20 mouse cellular contexts compared by ENCODE assay signal in genomic region chr8:106605657-106606056, GRCm38 (mm10). TPM values are rescaled to one million over a fixed set of nuclear protein-coding genes. Genes with fewer than 3 reads are reported as not detected.
DNase-seq lines count a peak whose midpoint lies in the region; ATAC-seq and TF ChIP-seq lines count a peak whose summit lies in the region.
"Had no signal": no experiment of that assay in that cellular context is flagged by ENCODE, and none has a peak within 500 bp of the region (broad histone marks: within the 10 kb centered on the region; RNA-seq: fewer than 3 reads in every experiment).

No protein-coding gene starts in this region.

- peak overlapping the region; percentile 28; the same call in 1 of the 2 replicates for H3K4me2 ChIP-seq in kidney, embryonic 16.5 days (replicated peaks; ENCODE audit: low read depth, low read length)
- H3K4me2 ChIP-seq in lung, postnatal 0 days (replicated peaks; ENCODE audit: low read depth, low read length): peak overlapping the region; percentile 59
- H3K4me2 ChIP-seq in intestine, postnatal 0 days (replicated peaks; ENCODE audit: low read depth): peak overlapping the region; percentile 65
- H3K4me2 ChIP-seq in stomach, postnatal 0 days (replicated peaks; ENCODE audit: low read depth): peak overlapping the region; percentile 38
- no peak overlapping the region for H3K4me2 ChIP-seq in midbrain, embryonic 13.5 days (replicated peaks)
- H3K4me2 ChIP-seq: forebrain, embryonic 12.5 days; heart, embryonic 12.5 days; hindbrain, embryonic 13.5 days; limb, embryonic 12.5 days had no signal

- H3K27ac ChIP-seq in kidney, embryonic 16.5 days (ENCODE audit: low read length): no peak overlapping the region
- no peak overlapping the region for H3K27ac ChIP-seq in lung, postnatal 0 days (ENCODE audit: low read length)
- H3K27ac ChIP-seq in intestine, postnatal 0 days (ENCODE audit: low read depth, low read length): no peak overlapping the region
- peak overlapping the region; percentile 24; the same call in 1 of the 2 replicates for H3K27ac ChIP-seq in stomach, postnatal 0 days (replicated peaks)
- H3K27ac ChIP-seq in midbrain, embryonic 13.5 days: no peak overlapping the region
- H3K27ac ChIP-seq: forebrain, embryonic 12.5 days; hindbrain, embryonic 13.5 days; limb, embryonic 12.5 days had no signal

- H3K4me3 ChIP-seq in kidney, embryonic 16.5 days (ENCODE audit: low read length): 0 out of 2 replicates have a peak overlapping the region, but pooled peaks have one; percentile 12
- H3K4me3 ChIP-seq in lung, postnatal 0 days (ENCODE audit: low read depth, low read length): no peak overlapping the region
- peak overlapping the region; percentile 64 for H3K4me3 ChIP-seq in intestine, postnatal 0 days (ENCODE audit: low read depth, low read length)
- H3K4me3 ChIP-seq in stomach, postnatal 0 days (ENCODE audit: low read depth, low read length): peak overlapping the region; percentile 18
- no peak overlapping the region for H3K4me3 ChIP-seq in midbrain, embryonic 13.5 days (replicated peaks)
- H3K4me3 ChIP-seq: forebrain, embryonic 12.5 days; heart, embryonic 12.5 days; hindbrain, embryonic 13.5 days; limb, embryonic 12.5 days had no signal

- no peaks in the 10 kb centered on the region for H3K36me3 ChIP-seq in kidney, embryonic 16.5 days (ENCODE audit: insufficient read depth, low read length)
- H3K36me3 ChIP-seq in lung, postnatal 0 days (ENCODE audit: insufficient read depth, low read length): no peaks in the 10 kb centered on the region
- H3K36me3 ChIP-seq in intestine, postnatal 0 days (ENCODE audit: control insufficient read depth, insufficient read depth): no peaks in the 10 kb centered on the region
- H3K36me3 ChIP-seq in stomach, postnatal 0 days (ENCODE audit: control insufficient read depth, insufficient read depth, low read length): no peaks in the 10 kb centered on the region
- H3K36me3 ChIP-seq in midbrain, embryonic 13.5 days: no peaks in the 10 kb centered on the region
- H3K36me3 ChIP-seq: forebrain, embryonic 12.5 days; heart, embryonic 12.5 days; hindbrain, embryonic 13.5 days; limb, embryonic 12.5 days had no signal

- TF ChIP-seq EP300 in lung, postnatal 0 days (IDR thresholded peaks at IDR 0.05): no peak
- TF ChIP-seq EP300 in stomach, postnatal 0 days (optimal IDR thresholded peaks at IDR 0.05): no peak

- intact Hi-C loops in heart, postnatal 14 days (cut with DNase I): no loop called here

- H3K4me1 ChIP-seq in kidney, embryonic 16.5 days (ENCODE audit: insufficient read depth, low read length): peaks cover 10% of the 10 kb centered on the region; the same call in 1 of the 2 replicates
- H3K4me1 ChIP-seq in lung, postnatal 0 days (ENCODE audit: insufficient read depth, low read depth, low read length): no peaks in the 10 kb centered on the region
- H3K4me1 ChIP-seq in intestine, postnatal 0 days (replicated peaks; ENCODE audit: control insufficient read depth, insufficient read depth, low read length): peaks cover 5% of the 10 kb centered on the region; the same call in 1 of the 2 replicates
- H3K4me1 ChIP-seq in stomach, postnatal 0 days (replicated peaks; ENCODE audit: control insufficient read depth, insufficient read depth): no peaks in the 10 kb centered on the region
- peaks cover 15% of the 10 kb centered on the region for H3K4me1 ChIP-seq in midbrain, embryonic 13.5 days (replicated peaks)

- no peak overlapping the region for H3K9ac ChIP-seq in kidney, embryonic 16.5 days (replicated peaks; ENCODE audit: low read length)
- H3K9ac ChIP-seq in lung, postnatal 0 days (replicated peaks; ENCODE audit: low read depth): no peak overlapping the region
- H3K9ac ChIP-seq in intestine, postnatal 0 days (ENCODE audit: low read depth, low read length): no peak overlapping the region
- no peak overlapping the region for H3K9ac ChIP-seq in stomach, postnatal 0 days (ENCODE audit: low read length)
- no peak overlapping the region for H3K9ac ChIP-seq in midbrain, embryonic 13.5 days (replicated peaks)
- H3K9ac ChIP-seq: forebrain, embryonic 12.5 days; heart, embryonic 12.5 days; hindbrain, embryonic 13.5 days; limb, embryonic 12.5 days had no signal

- no peak for DNase-seq in kidney, postnatal 4 days
- no peak for DNase-seq in lung, postnatal 0 days (ENCODE audit: low spot score)
- DNase-seq in lung, postnatal 10 days: no peak
- DNase-seq in stomach, postnatal 0 days (ENCODE audit: low spot score): no peak
- DNase-seq in heart, postnatal 14 days: no peak
- DNase-seq: adrenal gland, adult 2 months; cerebellum, adult 9-11 months; kidney, postnatal 14 days; layer of hippocampus, adult 9-11 months; right cerebral cortex, postnatal 25 days; thymus, postnatal 14 days had no signal

- no peak for TF ChIP-seq CTCF in lung, postnatal 0 days (IDR thresholded peaks at IDR 0.05)
- no peak for TF ChIP-seq CTCF in intestine, postnatal 0 days (IDR thresholded peaks at IDR 0.05; ENCODE audit: low read depth)
- no peak for TF ChIP-seq CTCF in stomach, postnatal 0 days (IDR thresholded peaks at IDR 0.05; ENCODE audit: low read depth)

- no peak for ATAC-seq in kidney, embryonic 16.5 days (ENCODE audit: low FRiP score, low TSS enrichment)
- ATAC-seq in lung, postnatal 0 days: no peak
- no peak for ATAC-seq in intestine, postnatal 0 days
- no peak for ATAC-seq in stomach, postnatal 0 days (ENCODE audit: low FRiP score, low TSS enrichment)
- no peak for ATAC-seq in midbrain, embryonic 13.5 days
- ATAC-seq: inflammation-experienced regulatory T-cells, adult 6 months had no signal

- 67% methylated on average over 7 of the region's 7 CpGs for WGBS in kidney, embryonic 16.5 days
- 39% methylated on average over 7 of the region's 7 CpGs for WGBS in lung, postnatal 0 days
- 28% methylated on average over 7 of the region's 7 CpGs for WGBS in intestine, postnatal 0 days
- WGBS in stomach, postnatal 0 days: 39% methylated on average over 7 of the region's 7 CpGs
- 74% methylated on average over 7 of the region's 7 CpGs for WGBS in midbrain, embryonic 13.5 days

- peaks cover 37% of the 10 kb centered on the region for H3K27me3 ChIP-seq in kidney, embryonic 16.5 days (ENCODE audit: insufficient read depth, low read length)
- H3K27me3 ChIP-seq in lung, postnatal 0 days (replicated peaks; ENCODE audit: insufficient read depth, low read length): peaks cover 22% of the 10 kb centered on the region
- 0 out of 2 replicates have a peak, but pooled peaks cover 3% of the 10 kb centered on the region for H3K27me3 ChIP-seq in intestine, postnatal 0 days (replicated peaks; ENCODE audit: control insufficient read depth, insufficient read depth, low read length)
- 0 out of 2 replicates have a peak, but pooled peaks cover 6% of the 10 kb centered on the region for H3K27me3 ChIP-seq in stomach, postnatal 0 days (ENCODE audit: control insufficient read depth, insufficient read depth, low read length)
- H3K27me3 ChIP-seq in midbrain, embryonic 13.5 days: peaks cover 57% of the 10 kb centered on the region
- H3K27me3 ChIP-seq: CH12.LX had no signal

- H3K9me3 ChIP-seq in kidney, embryonic 16.5 days (ENCODE audit: low read length): no peaks in the 10 kb centered on the region
- no peaks in the 10 kb centered on the region for H3K9me3 ChIP-seq in lung, postnatal 0 days (ENCODE audit: low read length)
- H3K9me3 ChIP-seq in intestine, postnatal 0 days (ENCODE audit: control insufficient read depth): no peaks in the 10 kb centered on the region
- H3K9me3 ChIP-seq in stomach, postnatal 0 days (ENCODE audit: control insufficient read depth, low read length): no peaks in the 10 kb centered on the region
- H3K9me3 ChIP-seq in midbrain, embryonic 13.5 days: no peaks in the 10 kb centered on the region
- H3K9me3 ChIP-seq: forebrain, embryonic 12.5 days; heart, embryonic 12.5 days; hindbrain, embryonic 13.5 days; limb, embryonic 12.5 days had no signal

RNA-seq across cellular contexts. Expression of gene Cdh1, which starts 2.5 kb away (rescaled TPM):
- 104 and 108 TPM in 2 replicates for polyA plus RNA-seq in kidney, embryonic 16.5 days (2015; fragmentation: Nextera tagmentation; extraction: Ambion mirVana)
- 88.2 and 106 TPM in 2 replicates for polyA plus RNA-seq in lung, postnatal 0 days (2015; fragmentation: Nextera tagmentation; extraction: Ambion mirVana)
- polyA plus RNA-seq in intestine, postnatal 0 days (2015; fragmentation: Nextera tagmentation; extraction: Ambion mirVana): 82.1 and 88.1 TPM in 2 replicates
- polyA plus RNA-seq in stomach, postnatal 0 days (2015; fragmentation: Nextera tagmentation; extraction: Ambion mirVana): 118 and 131 TPM in 2 replicates
- 3.3 and 4.0 TPM in 2 replicates for polyA plus RNA-seq in midbrain, embryonic 13.5 days (2015; fragmentation: Nextera tagmentation; extraction: Ambion mirVana)
- under 1 TPM; 0.39 to 0.96 TPM for total RNA-seq in heart, postnatal 14 days (2021)

RNA-seq across cellular contexts. Expression of gene Gm10073, which starts 32.4 kb away (rescaled TPM):
- 11.3 and 21.2 TPM in 2 replicates for polyA plus RNA-seq in kidney, embryonic 16.5 days (2015; fragmentation: Nextera tagmentation; extraction: Ambion mirVana)
- polyA plus RNA-seq in lung, postnatal 0 days (2015; fragmentation: Nextera tagmentation; extraction: Ambion mirVana): 8.0 and 9.0 TPM in 2 replicates
- 8.8 and 9.2 TPM in 2 replicates for polyA plus RNA-seq in intestine, postnatal 0 days (2015; fragmentation: Nextera tagmentation; extraction: Ambion mirVana)
- polyA plus RNA-seq in stomach, postnatal 0 days (2015; fragmentation: Nextera tagmentation; extraction: Ambion mirVana): 13.8 and 14.2 TPM in 2 replicates
- 7.6 and 9.2 TPM in 2 replicates for polyA plus RNA-seq in midbrain, embryonic 13.5 days (2015; fragmentation: Nextera tagmentation; extraction: Ambion mirVana)
- 100 to 1,000 TPM in 1 of 2 experiments, 10 to 100 TPM in 1; 91.0 to 106 TPM for total RNA-seq in heart, postnatal 14 days (2021)

Comparison
In these comparisons a context has a peak if more than half of its experiments do, and no peak if none do; other contexts are left out.
1. H3K4me3 ChIP-seq: peak in kidney, embryonic 16.5 days (single experiment), intestine, postnatal 0 days (single experiment) and stomach, postnatal 0 days (single experiment); none in lung, postnatal 0 days (single experiment) and midbrain, embryonic 13.5 days (single experiment).
2. RNA of gene Cdh1, which starts 2.5 kb away (polyA plus RNA-seq): 118 to 131 TPM in stomach, postnatal 0 days, 104 to 108 TPM in kidney, embryonic 16.5 days, 88.2 to 106 TPM in lung, postnatal 0 days and 82.1 to 88.1 TPM in intestine, postnatal 0 days; 3.3 to 4.0 TPM in midbrain, embryonic 13.5 days; every median in the first group is over 10 times any median in the second.